Mouse (Mus musculus) bone marrow, adult 2 months (tissue): ENCODE results near the gene Dkk3. TPM values are rescaled to one million over a fixed set of nuclear protein-coding genes. Genes with fewer than 3 reads are reported as not detected.
"Not testable (repeated sequence)": the region's sequence is repeated elsewhere in the genome, so short reads cannot be mapped to it uniquely, and the experiment has no call there.

ENCODE experiments used
- H3K27ac ChIP-seq: fragments of 200-500 bp; 2 replicates; pipeline ENCODE4 v1.5.1; 2012; ENCODE audit warnings: low read depth, mild to moderate bottlenecking, control low read depth, inconsistent platforms, low read length; ENCODE audit not compliant: control insufficient read depth, poor library complexity, insufficient read depth
- H3K4me1 ChIP-seq: fragments of 200-500 bp; 2 replicates; pipeline ENCODE4 v1.6.1; 2011; ENCODE audit warnings: low read length; ENCODE audit not compliant: control insufficient read depth, insufficient read depth
- H3K4me3 ChIP-seq: fragments of 200-500 bp; replicated peaks from 2 replicates; pipeline ENCODE3; 2011; ENCODE audit warnings: mild to moderate bottlenecking, low read depth, low read length, control low read depth; ENCODE audit not compliant: control insufficient read depth
- CTCF ChIP-seq: fragments of 200-500 bp; IDR thresholded peaks from 2 replicates; pipeline ENCODE4 v1.5.1; 2011; ENCODE audit warnings: low read length, control low read depth; ENCODE audit not compliant: control insufficient read depth, insufficient read depth
- POLR2A ChIP-seq: fragments of 200-500 bp; IDR thresholded peaks from 2 replicates; pipeline ENCODE4 v1.6.1; 2011; ENCODE audit warnings: low read depth, mild to moderate bottlenecking, control low read depth, low read length, borderline replicate concordance; ENCODE audit not compliant: control insufficient read depth
- WGBS: fragments of 180-500 bp; shearing (Covaris S2); methylation state at CpG from one replicate; pipeline ENCODE4 v1.1.7; 2018; 5-methylcytosine and 5-hydroxymethylcytosine counted together
- polyA plus RNA-seq: library from polyadenylated mRNA; stranded (reverse); fragments of >200 nt; gene quantifications from 2 replicates; pipeline ENCODE4 v1.2.4, GENCODE M21; 2011; ENCODE audit warnings: low replicate concordance; ENCODE audit not compliant: missing spikeins, insufficient read depth, insufficient read length

The Dkk3 gene
- polyA plus RNA-seq, 1 experiment = 1.2 TPM

DNA sequence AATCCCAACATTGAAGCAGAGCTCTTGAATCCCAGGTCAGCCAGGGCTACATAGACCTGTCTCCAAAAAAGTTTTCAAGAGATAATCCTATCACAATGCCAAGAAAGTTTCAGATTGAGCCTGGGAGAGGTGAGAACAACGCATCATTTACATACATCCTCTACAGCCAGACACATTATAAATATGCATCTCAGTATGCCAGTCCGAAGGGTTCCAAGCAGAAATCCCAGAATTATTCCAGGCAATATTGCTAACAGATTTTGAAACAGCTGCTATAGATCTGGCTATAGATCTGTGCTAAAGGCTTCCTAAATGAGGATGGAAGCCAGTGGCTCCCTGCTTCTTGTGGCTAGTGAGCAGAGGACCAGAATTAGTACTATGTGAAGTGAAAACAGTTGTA is 58.0 kb downstream of the Dkk3 start:
- Histone ChIP-seq H3K4me3 (no peak overlapping the region), H3K4me1 (no peaks in the 10 kb centered on the region), H3K27ac (no peak overlapping the region)
- 92% methylated on average over 2 of the region's 2 CpGs for WGBS
- TF ChIP-seq CTCF (no peak), POLR2A (no peak)

GRCm38 (mm10) chr7:112094923-112095322 is 63.9 kb downstream of the Dkk3 start:
- WGBS = 71% methylated on average over 4 of the region's 4 CpGs
- not testable (repeated sequence) for H3K4me1 ChIP-seq, H3K27ac ChIP-seq, H3K4me3 ChIP-seq

DNA sequence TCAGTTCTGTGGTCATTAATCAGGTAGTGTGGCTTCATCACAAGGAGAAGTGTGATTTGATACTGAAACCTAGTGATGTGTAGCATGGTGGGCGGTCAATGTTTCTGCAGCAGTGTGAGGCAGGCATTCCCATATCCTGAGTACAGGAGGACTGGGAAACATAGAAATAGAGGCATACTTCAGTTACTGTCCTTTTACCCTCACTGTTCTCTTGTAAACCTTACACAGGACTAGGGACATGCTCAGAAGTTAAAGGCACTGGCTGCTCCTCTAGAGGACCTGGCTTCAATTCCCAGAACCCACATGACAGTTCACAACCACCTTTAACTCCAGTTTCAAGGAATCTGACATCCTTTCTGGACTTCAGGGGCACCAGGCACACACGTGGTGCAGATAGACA is 72.7 kb downstream of the Dkk3 start:
- 88% methylated on average over 2 of the region's 2 CpGs for WGBS
- TF ChIP-seq CTCF = no peak
- no peak for TF ChIP-seq POLR2A
- no peak overlapping the region for H3K27ac ChIP-seq
- no peaks in the 10 kb centered on the region for H3K4me1 ChIP-seq
- H3K4me3 ChIP-seq = no peak overlapping the region

DNA sequence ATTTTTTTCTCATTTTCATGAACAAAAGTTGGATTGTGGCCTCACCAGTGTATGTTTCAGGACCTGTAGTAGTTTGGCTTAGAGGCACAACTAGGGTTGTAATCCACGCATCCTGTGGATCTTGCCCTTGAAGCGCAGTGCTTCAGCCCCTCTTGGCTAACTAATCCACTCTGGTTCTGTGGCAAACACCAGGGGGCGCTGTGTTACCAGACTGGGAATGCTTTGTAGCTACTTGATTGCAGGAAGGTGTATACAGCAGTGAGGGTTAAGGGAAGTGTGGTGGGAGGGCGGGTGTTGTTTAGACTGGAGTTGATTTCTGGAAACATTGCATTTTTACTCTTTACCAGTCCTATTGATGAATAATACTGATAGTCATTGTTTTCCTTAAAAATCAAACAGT is 73.8 kb downstream of the Dkk3 start:
- TF ChIP-seq POLR2A (no peak), CTCF (peak; percentile 79)
- Histone ChIP-seq H3K4me1 (no peaks in the 10 kb centered on the region), H3K27ac (no peak overlapping the region), H3K4me3 (no peak overlapping the region)
- WGBS = 46% methylated on average over 4 of the region's 4 CpGs

DNA sequence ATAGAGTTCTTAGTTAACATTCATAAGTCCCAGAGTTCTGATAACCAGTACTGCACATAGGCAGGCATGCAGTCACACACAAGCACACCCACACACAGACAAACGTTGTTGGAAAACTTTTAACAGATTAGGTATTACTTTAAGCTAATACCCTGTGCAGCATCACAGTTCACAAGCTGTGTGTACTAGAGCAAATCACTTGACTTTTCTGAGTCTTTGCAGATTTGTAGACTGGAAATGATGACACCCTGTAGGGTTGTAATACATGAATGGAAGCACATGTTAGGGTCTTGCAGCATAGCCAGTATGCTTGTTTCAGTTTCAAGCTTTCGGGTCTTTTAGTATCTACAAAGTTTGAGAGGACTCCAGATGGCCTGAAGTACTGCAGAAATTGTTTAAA is 74.6 kb downstream of the Dkk3 start:
- Histone ChIP-seq H3K27ac (no peak overlapping the region), H3K4me1 (no peaks in the 10 kb centered on the region), H3K4me3 (no peak overlapping the region)
- WGBS = 80% methylated on average over 2 of the region's 2 CpGs
- TF ChIP-seq CTCF (no peak), POLR2A (no peak)

DNA sequence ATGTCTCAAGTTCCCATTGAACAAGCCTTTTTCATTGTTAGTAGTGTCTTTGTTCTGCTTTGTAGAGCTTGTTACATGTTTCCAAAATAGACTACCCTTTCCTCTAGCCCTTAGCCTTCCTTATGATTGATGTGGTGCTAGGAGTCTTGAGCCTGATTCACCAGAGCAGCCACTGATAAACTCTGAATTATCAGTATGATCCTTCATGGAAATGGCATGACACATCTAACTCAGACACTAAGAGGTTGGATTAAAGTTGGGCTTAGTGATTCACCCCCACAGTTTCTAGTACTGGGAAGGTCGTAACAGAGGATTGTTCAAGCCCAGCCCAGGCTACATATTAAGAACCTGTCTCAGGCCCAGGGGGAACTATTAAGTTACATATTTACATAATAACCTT is 76.2 kb downstream of the Dkk3 start:
- WGBS = 94% methylated on average over 1 of the region's 1 CpGs
- TF ChIP-seq CTCF (no peak), POLR2A (no peak)

DNA sequence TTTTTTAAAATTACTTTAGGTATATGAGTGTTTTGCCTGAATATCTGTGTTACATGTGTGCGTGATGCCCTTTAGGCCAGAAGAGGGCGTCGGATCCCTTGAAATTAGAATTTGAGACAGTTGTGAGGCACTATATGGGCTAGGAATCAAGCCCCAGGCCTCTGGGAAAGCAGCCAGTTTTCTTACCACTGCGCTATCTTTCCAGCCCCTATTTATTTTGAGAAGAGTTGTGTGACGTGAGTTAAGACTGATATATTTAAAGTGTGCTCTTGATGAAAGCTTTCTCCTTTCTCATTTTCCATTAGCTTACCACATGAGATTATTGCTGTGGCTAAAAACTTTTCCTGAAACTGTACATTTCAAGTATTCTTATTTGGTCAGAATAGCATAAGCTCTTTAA is 84.0 kb downstream of the Dkk3 start:
- Histone ChIP-seq H3K27ac (no peak overlapping the region), H3K4me1 (no peaks in the 10 kb centered on the region), H3K4me3 (no peak overlapping the region)
- no peak for TF ChIP-seq POLR2A
- TF ChIP-seq CTCF = no peak
- WGBS = 85% methylated on average over 5 of the region's 5 CpGs

More for the DNA sequence above, 76.2 kb downstream of the Dkk3 start:
- Histone ChIP-seq H3K4me3 (no peak overlapping the region), H3K4me1 (no peaks in the 10 kb centered on the region), H3K27ac (no peak overlapping the region)

Other genes starting within 250 kb of the Dkk3 start
- gene Usp47, start 135.6 kb downstream of the Dkk3 start, polyA plus RNA-seq = 14.4 and 25.5 TPM in 2 replicates
- 0.97 and 2.3 TPM in 2 replicates for gene Mical2, start 66.8 kb upstream of the Dkk3 start, polyA plus RNA-seq